Mouse (Mus musculus) left cerebral cortex, adult 8-10 months (tissue): ENCODE results near the gene Odf3b. TPM values are rescaled to one million over a fixed set of nuclear protein-coding genes. Genes with fewer than 3 reads are reported as not detected.

Source experiments
- DNase-seq, 2 experiments: peaks; one replicate each; pipeline ENCODE4 v3.0.0; 2022; ENCODE audit warnings: low spot score in 2 of 2
- total RNA-seq, 4 experiments: library from RNA; stranded (reverse); gene quantifications; 2 replicates each; pipeline ENCODE4 v1.2.4; 2022

Odf3b gene
- 1 to 10 TPM; 1.9 to 3.8 (median 2.8) TPM for total RNA-seq

DNA sequence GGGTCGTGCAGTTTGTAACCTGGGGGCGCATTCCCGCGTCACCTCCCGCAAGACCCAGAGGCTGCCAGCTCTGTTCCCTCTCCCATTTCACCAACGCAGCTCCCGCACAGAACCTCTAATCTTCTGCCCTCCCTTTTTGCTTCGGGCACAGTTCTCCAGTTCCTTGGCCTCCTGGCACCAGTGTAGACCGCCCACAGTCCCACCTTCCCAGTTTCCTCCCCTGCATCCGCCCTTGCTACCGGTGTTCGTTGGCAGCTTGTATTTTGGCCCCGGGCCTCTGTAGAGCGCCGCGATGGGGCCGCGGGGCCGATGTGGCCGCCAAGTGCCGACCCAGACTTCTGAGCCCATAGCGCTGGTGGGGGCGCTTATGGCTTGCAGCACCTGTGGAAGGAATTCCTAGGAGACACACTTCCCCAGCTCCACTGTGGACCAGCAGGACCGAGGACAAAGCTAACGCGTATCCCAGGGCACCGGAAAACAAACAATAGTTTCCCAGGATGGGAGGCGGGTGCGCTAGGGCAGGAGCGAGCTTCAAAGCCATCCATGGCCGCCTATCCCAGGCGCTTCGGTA lies at the start of gene Odf3b:
Gene Odf3b (minus strand): TSS at position 452 of the 571 bp plus-strand sequence.
- DNase-seq, result no peak

DNA sequence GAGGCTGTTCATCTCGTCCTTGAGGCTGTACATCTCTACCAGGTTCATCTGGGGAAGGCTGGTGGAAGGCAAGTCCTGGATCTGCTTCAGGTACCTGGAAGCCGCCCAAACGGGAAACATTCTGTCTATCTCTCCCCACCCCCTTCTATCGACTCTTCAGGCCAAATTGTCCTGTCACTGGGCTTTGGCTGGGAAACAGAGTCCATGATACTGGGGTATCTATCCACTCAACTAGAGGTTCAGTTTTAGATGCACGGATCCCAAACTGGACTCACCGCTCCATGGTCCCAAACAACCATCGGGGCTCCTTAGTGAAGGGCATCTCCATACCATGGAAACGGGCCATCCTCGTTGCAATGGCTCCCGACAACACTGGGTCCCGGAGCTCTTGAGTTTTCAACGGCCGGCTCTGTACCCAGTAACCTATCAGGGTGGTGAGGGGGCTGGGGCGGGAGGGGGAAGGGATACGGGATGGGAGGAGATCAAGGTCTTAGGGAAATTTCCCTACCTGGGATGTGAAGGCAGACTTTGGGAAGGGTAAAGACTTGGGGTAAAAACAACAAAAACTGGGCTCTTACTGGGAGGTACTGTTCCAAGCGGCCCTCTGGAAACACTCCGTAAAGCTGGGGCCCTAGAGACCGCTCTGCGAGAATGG lies 49.2 kb upstream of the Odf3b start:
- DNase-seq, result no peak

DNA sequence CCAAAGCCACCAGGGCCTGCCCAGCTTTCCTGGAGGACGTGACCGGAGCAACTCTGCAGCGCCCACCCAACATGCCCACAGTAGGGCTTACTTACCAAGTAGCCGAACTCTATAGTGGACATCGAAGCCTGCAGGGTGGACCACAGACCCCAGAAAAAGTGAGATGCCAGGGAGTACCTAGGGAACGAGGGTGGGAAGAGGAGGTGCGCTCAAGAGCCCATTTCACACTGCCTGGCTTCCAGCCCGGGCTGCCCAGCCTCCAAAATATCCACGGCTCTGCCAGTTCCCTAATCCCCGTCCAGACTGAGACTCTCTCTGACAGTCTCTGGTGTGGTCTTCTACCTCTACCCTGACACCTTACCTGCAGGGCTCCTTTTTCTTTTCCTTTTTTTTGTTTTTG lies 47.6 kb upstream of the Odf3b start:
- no peak for DNase-seq

DNA sequence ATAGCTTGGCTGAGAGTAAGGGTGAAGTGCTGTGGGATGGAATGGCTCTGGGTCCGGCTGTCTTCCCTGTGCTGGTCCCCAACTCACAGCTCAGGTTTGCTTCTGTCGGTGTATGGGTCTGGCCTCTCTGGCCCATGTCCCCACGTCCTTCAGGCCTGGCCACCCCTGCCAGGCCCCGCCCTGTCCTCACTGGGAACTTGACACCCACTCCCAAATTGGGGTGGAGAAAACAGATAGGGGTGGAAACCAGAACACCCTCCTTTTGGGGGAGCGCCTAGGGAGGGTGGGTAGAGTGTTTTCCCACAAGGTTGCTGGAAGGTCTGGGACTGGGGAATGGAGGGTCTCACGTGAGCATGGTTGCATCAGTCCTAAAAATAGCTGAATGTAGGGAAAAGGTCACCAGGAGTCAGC lies 46.6 kb upstream of the Odf3b start, which contains the start of gene Cpt1b:
Gene Cpt1b (minus strand): TSS at position 153 of the 411 bp plus-strand sequence.
- DNase-seq, result no peak

DNA sequence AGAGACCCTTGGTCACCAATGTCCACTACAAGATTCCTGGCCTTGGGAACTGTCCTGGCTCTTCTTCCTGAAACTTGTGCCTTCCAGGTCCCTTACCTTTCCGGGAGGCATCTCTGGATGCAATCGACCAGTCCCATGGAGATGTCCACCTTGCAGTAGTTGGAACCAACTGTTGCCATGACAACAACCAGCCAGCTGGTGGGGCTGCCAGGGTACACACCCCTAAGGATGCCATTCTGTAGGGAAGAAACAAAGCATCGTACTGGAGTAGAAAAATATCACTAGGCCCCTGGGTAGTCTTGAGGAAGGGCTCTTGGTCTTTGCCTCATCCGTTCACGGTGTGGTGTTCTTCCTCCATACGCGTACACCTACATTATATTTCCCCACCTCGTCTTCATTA lies 45.5 kb upstream of the Odf3b start:
- no peak for DNase-seq

DNA sequence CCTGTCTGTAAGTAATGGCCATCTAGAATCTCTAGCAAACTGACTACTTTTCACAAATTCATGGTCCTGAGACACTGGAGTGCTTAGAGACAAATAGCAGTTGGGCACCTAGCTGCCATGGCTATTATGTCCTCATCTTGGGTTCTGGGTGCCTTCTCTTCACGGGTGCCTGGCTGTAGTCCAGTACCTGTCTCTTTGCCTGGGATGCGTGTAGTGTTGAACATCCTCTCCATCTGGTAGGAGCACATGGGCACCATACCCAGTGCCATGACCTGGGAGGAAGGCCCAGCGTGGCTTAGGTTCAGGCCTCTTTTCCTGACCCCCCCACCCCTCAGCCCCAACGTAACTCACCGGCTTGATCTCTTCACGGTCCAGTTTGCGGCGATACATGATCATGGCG lies 42.9 kb upstream of the Odf3b start:
- no peak for DNase-seq

DNA sequence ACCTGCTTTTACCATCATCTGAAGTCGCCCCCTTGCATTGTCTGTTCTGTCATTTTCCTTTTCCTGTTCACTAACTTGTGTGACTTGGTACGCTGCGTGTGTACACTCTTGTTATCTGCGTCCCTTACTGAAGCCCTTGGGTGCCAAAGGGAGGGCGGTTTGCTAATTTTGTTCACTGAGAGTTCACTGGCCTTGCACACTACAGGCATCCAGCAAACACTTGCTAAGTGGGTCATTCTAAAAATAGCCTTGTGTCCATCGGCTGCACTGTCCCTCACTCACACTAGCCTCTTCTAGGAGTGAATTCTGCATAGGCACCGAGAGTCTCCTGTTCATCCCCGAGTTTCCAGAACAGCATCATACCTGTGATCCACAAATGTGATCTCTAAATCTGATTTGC lies 36.2 kb upstream of the Odf3b start:
- no peak for DNase-seq

DNA sequence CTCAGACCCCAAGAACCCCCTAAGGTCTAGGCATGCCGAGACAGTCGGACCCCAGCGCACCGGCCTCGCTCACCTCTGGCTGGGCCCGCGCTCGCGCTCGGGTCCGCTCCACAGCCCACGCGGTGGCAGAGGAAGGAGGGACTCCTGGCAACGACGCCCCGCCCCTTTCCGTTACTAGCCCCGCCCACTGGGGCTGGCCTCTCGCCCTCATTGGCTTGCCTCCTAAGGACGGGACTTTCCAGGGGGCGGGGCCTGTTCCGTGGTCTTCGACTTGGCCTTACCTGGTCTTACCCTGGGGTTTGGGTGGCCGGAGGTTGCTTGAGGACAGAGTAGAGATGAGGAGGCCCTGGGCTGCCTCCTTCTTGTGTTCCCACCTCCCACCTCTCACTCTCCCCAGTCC lies 31.0 kb upstream of the Odf3b start, which contains the start of gene Syce3:
Gene Syce3 (minus strand): TSS at position 386 of the 400 bp plus-strand sequence.
- DNase-seq, result no peak

DNA sequence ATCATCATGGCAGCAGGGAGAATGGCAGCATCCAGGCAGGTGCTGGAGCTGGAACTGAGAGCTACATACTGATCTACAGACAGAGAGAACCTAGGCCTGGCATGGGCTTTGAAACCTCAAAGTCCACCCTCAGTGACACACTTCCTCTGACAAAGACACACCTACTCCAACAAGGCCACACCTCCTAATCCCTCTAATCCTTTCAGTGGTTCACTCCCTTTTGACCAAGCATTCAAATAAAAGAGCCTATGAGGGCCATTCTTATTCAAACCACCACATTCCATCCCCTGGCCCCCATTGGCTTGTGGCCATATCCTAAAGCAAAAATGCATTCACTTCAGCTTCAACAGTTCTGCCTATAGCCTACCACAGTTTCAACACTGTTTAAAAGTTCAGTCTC lies 27.6 kb upstream of the Odf3b start:
- DNase-seq, result no peak

DNA sequence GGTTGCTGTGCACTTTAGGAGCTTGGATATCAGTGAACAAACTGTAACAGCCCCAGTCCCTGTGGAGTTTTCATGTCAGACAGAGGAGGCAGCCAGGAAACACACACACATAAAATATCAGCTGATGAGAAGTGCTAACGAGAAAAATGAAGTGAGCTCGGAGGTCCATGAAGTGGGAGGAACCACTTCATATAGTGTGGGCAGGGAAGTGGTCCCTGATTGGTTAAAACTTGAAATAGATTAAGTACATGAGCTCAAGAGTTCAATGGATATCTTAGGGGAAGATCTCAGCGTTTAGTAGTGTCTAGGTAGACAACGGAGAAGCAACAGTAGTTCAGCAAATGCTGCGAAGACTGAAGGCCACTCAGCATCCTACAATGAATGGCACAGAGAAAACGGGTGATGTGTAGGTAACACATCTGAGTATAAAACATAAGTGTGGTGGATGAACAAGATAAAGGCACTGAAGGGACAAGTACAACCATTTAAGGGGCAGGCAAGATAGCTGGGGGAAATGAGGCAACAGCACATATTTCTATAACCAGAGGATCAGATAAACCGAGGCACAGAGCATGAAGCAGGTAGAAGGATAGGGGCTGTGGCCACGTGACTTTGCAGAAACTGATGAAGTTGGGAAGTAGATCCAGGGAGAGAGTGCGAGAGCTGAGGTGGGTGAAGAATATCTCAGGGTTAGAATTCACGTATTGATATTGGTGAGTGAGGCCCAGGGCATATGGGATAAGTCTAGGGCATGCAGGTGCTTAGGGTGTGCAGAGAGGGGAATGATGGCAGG lies 25.9 kb upstream of the Odf3b start:
- no peak for DNase-seq

DNA sequence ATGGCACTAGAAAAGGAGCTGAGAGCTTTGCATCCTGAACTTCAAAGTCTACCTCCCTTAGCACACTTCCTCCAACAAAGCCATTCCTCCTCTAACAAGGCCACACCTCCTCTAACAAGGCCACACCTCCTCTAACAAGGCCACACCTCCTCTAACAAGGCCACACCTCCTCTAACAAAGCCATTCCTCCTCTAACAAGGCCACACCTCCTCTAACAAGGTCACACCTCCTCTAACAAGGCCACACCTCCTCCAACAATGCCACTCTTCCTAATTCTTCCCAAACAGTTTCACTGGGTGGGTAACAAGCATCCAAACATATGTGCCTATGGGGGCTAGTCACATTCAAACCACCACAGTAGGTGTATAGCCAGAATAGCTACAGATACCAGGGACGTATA lies 23.4 kb upstream of the Odf3b start:
- DNase-seq, result no peak

DNA sequence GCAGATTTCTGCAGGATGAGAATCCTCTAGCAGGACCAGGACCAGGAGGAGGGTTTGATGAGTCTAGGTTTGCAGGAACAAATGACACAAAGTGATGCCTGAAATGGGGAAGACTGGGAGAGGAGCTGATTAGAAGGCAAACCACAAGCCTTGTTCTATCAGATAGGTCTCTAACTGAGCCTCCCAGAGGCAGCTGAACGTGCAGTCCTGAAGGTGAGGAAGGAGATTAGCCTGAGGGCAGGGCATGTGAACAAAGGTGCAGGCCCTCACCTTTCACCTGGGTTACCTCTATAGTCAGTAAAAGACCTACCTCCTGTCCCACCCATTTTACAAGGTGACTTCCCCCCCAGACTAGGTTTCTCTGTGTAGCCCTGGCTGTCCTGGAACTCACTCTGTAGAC lies 20.6 kb upstream of the Odf3b start:
- no peak for DNase-seq

DNA sequence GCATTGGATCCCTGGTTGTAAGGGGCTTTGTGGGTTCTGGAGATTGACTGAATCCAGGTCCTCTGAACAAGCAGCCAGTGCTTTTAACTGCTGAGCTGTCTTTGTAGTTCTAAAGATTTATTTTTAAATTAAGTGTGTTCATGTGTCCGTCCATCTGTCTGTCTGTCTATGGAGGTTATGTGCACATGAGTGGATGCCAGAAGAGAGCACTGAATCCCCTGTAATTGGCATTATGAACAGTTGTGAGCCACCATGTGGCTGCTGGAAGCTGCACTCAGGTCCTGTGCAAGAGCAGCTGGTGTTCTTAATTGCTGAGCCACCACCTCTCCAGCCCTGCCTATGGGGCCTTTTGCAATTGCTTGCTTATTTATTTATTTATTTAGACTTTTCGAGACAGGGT lies 19.1 kb upstream of the Odf3b start:
- no peak for DNase-seq

DNA sequence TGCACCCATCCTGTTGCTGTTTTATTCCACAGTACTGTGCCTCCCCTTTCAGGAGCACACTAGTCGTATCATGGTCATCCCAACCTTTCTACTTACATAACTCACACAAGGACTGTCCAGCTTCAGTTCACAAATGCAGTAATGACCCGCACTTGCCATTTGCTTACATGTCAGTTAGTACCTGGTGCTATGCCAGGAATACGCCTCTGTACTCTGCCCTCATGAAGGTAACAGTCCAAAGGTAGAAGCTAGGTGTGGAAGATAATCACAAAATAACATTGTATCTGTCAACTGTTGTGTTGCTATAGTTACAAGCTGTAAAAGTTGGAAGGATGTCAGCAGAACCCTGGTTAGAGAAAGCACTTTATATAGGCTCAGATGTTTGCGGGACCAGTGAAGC lies 17.8 kb upstream of the Odf3b start:
- no peak for DNase-seq

DNA sequence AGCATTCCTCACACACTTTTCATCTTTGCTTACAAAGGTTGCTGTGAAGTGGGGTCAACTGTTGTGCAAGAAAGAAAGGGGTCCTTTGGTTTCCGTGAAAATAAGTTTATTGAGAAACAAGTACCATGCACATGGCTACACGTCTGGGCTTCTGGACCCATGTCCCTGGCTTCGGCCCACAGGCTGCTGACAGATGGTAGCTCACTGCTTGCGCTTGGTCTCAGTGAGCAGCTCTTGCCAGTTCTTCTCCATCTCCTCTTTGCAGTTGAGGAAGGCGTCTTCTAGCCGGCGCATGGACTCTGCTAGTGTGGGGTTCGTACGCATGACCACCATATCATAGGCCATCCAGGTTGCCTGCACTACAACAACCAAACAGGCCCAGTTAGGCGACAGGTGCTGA lies 11.0 kb upstream of the Odf3b start:
- no peak for DNase-seq

DNA sequence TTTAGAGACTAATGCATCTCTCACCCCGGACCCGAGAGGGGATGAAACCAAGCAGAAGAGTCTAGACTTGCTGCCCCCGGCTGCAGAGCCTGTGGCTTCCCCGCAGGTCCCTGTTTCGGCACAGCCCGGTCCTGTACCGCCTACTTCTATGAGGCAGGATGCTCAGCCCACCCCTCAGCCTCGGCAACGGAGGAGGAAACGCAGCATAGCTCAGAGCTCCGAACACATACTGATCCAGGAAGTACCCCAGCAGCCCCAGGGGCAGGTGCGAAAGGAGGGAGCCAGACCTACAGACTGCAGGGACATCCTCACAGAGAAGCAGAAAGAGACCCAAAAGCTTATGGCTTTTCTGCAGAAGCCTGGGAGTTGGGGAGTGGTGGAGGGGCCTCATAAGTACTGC lies 8.0 kb upstream of the Odf3b start:
- DNase-seq, result no peak

DNA sequence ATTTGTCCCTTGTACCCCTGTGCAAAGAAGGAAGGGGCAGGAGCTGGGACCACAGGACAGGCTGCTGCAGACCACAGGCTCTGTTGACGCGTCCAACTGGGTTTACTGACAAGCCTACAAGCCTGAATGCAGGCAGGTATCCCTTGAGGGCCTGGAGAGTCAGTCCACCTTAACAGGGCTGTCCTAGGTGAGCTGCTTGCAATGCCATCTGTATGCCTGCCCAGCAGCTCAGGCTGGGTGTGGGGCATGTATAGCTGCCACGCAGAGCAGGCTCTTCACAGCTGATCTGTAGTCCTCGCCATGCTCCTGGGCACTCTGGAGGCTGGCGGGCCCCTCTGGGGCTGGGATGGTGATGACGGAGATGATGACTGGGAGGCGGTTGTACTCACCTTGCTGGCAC lies 5.5 kb upstream of the Odf3b start, which contains the start of gene Klhdc7b:
Gene Klhdc7b (plus strand): TSS at position 301 of the 400 bp plus-strand sequence.
- no peak for DNase-seq

DNA sequence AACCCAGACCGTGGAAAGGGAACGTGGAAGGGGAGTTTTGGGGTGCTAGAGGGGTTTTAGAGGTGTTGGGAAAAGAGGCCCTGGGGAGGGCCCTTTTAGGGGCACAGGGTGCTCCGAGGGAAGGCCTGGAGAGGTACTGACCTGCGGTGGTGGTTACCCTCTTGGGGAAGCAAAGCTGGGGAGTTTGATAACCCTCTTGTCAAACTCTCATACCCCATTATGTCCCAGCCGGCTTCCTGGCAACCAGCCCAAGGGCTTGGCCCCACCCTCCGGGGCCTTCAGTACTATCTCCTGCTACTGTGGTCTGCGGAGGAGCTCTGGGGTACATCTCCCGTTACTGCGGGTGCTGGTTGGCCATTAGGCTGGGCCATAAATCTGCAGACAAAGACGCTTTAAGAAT lies 347 bp upstream of the Odf3b start:
- no peak for DNase-seq

DNA sequence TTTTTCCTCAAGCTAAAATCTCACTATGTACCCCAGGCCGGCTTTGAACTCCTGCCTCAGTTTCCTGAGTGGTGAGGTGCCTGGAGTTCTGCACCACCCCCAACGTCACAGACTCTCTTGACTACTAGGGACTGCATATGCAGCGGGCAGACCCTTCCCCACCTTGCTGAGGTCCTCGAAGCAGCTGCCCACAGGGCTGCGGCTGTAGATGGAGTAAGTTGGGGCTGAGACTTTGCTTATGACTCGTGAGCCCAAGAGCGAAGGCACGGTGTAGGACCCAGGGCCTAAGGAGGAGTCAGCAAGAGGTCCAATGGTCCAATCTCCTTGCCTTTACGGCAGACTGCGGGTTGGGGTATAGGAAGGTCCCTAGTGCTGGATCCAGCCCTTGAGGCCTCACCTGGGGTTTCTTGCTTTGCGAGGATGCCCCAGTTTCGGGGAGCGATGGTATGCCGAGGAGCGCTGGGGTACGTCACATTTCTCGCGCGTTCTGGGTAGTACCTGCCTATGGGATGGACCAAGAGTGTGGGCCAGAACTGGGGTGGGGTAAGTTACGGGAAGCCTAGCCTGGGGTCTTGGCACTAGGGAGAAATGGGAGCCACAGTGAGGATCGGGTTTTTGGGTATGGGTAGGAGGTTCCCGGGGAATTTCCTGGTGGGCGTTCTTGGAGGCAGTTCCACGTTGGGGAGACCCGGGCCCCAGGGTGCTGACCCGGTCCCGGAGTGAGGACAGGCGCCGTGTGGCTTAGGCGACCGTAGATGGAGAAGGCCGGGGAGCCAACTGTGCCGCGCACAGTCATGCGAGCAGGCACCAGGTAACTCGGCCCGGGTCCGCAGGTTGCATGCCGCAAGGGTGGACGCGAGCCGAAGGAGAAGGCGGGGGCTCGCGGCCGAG lies 899 bp downstream of the Odf3b start:
- no peak for DNase-seq

DNA sequence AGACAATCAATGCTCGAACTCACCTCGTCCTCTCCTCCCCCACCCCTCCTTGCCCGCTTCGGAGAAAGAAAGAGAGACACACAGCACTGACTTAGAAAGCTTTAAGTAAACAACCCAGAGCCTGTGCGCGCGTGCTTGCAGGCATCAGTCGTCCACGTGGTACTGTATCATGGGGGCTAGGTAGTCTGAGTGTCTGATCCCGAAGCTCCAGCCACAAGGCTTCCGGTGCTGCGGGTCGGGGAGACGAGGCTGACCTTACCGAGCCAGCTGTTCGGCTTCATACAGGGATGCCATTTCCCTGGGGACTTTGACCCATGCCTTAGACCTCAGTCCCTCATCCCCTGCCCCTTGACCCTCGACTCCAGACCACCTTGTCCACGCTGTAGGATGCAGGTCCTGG lies 1.7 kb downstream of the Odf3b start:
- no peak for DNase-seq

DNA sequence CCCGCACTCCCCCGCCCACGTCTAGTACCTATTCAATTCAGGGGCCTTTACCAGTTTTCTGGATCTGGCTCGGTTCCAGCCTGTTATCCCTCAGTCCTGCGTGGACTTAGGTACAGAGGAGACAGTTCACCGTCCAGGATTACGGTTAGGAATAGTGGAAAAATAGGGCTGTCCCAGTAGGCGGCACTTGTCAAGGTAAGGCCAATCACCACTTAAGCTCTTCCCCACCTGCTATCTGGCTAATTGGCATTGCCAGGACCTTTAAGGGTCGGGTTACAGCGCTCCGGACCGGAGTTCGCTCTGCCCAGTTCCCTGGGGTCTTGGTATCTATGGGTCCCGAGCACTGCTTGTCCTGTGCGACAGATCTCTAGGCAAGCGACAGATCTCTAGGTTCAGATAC lies 2.1 kb downstream of the Odf3b start, which contains the start of gene Tymp:
Gene Tymp (minus strand): TSS at position 83 of the 400 bp plus-strand sequence.
- no peak for DNase-seq
